Mouse (Mus musculus) lung, postnatal 14 days (tissue): Measurements from ENCODE around the gene Cluh.

ENCODE experiments used
- DNase-seq: peaks from one replicate; pipeline ENCODE4 v3.0.0; 2021

Cluh gene

DNA sequence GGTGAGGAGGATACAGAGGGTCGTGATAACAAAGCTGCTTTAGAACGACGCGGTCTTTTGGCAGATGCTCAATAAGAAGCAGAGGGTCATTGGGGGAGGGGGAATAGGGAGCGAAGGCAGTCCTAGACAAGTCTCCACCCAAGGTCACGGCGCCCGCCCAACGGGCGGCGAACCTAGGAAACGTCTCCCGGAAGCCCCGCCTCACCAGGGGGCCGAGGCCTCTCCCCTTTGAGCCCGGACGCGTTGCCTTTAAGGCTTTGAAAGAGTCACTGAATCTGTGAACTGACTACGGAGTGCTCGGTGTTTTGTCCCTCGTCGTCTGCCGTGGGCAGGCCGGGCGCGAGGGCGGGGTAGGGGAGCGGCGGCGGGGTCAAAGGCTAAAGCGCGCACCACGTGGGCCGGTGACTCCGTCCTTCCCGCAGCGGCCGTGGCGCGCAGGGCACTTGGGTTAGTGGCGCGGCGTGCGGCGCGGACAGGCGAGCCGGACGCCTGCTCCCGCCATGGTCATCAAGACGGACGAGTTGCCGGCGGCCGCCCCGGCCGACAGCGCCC lies at the start of gene Cluh:
TSS of gene Cluh (plus strand) at position 401 of the 552 bp plus-strand sequence.
- peak; percentile 97 for DNase-seq

DNA sequence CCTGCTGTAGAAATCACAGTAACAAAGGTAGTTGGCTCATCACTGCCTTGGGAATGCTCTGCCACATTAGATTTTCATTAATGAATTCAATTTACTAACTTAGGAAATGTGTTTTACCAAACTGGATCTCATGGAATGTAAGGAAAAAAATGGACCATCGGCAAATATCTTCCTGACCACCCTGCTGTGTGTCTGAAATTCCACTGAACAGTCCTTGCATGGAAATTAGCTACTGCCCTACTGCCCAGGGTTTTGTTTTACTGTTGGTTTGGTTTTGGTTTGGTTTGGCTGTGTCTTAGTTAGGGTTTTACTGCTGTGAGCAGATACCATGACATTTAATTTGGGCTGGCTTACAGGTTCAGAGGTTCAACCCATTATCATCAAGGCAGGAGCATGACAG lies 47.0 kb upstream of the Cluh start:
- no peak for DNase-seq

DNA sequence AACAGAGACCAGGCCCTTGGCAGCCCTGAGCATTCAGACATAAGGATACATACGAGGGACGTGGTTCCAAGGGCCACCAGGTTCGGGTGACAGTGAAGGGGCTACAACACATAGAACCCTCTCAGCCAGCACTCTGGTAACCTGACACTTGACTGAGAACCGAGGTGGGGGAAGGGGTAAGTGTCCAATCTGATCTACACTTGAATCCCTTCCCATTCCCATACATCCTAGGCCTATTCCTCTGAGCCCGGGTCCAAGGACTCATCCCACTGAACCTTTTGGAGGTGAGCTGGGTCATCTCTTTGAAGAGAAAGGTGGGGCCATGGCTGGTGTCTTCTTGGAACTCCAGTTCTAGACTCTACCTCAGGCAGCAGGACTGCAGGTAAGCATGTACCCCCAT lies 39.2 kb upstream of the Cluh start:
- DNase-seq, result no peak

DNA sequence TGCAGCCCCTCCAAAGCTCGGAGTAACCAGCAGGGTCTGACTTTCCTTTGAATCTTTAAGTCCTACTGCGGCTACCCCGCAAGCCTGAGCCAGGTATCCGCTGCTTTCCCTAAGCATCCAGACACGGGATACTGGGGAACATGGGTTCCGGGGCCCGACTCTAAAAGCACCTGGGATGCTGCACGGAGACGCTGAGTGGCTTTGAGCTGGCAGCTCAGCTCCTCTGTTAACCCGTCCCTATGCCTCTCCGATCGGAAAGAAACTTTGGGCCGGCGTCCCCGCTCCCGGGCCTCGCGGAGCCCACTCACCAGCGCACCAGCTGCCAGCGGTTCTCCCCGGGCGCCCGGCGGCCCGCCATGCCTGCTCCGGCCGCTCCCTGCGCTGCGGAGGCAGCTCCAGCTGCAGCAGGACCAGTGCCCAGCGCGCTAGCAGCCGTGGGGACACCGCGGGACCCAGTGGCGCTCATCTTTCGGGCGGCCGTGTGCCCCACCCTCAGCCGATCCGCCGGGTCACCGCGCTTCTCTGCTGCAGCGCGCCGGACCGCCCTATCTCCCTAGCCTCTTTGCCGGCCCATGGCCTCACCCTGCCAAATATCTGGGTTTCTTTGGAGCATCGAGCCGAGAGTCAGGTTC lies 38.6 kb upstream of the Cluh start, which contains the start of gene Rap1gap2:
TSS of gene Rap1gap2 (minus strand) at position 371 of the 632 bp plus-strand sequence.
- peak; percentile 4 for DNase-seq

DNA sequence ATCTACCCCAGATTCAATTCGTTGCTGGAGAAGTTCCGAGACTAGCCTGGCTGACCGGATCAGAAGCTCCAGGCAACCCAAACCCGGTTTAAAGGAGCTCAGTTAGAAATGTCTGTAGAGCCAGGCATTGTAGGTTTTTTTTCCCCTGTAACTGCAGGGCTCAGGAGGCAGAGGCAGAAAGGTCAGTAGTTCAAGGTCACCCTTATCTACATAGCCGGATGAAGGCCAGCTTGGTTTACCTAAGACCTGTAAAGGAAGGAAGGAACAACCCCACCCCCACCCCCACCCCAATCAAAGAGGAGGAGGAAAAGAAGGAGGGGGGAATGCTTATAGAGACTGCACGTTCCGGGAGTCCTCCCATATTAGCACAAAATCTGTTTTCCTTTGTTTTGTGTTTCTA lies 37.9 kb upstream of the Cluh start:
- no peak for DNase-seq

DNA sequence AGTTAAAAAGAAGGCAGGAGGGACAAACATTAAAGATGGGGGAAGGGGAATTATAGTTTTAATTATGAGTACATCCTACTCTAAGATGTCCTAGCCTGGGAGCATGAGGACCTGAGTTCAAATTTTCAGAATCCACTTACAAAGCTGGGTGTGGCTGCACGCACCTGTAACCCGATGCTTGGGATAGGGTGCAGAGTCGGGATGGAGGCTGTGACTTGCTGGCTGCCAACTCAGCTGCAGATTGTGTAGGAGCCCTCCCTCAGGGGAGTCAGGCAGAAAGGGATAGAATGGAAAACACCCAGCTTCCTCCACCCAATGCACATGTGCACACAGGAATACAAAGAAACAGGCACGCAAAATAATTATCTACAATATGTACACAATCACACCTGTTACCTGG lies 35.9 kb upstream of the Cluh start:
- DNase-seq, result no peak

DNA sequence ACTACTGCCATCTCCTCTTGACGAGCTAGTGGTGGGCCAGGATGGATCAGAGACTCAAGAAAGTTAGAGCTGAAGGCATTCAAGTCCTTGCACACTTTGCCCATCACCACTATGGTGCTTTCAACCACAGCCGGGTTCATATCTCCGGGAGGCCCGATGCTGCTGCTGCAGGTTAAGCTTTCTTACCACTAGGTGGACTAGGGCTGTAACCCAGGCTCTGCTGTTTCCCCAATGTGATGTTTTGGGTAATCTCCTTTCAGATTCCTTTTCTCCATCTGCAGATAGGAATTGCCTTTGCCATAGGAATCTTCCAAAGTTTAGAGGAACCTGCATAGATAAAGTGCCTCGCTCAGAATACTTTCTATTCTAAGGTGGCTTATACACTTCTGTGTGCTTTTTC lies 33.7 kb upstream of the Cluh start:
- no peak for DNase-seq

DNA sequence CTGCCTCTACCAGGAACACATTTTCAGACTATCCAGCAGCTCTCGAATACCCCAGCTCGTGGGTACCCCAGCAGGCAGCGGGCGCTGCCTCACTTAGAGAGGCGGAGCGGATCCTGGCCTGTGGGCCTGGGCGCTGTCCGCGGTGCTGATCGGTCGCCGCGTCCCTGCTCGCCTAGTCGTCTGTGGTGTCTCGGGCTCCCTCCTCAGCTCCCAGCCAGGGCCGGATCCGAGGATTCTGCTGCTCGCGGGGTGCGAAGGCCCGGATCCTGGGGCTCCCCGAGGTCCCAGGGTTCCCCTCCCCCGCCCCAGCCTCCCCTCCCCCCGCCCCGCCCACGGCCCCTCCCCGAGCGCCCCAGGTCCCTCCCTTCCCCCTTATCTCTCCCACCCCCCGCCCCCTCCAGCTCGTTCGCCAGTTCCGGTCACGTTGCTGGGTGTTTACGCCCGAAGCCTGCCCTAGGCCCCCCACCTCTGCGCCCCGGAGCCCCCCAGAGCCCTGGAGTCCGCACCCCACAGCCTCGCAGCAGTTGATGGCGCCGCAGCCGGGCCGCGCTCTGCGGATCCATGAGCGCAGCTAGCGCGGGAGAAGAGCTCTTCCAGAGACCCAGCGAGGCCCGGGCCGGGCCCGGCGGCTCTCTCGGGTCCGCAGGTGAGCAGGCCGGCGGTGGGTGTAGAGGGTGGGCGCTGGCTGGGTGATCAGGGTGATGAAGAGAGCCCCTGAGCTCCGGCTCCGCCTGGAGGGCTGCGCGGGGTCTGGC lies 29.9 kb upstream of the Cluh start, which contains the start of gene Ccdc92b:
TSS of gene Ccdc92b (plus strand) at position 405 of the 755 bp plus-strand sequence.
- peak; percentile 86 for DNase-seq

DNA sequence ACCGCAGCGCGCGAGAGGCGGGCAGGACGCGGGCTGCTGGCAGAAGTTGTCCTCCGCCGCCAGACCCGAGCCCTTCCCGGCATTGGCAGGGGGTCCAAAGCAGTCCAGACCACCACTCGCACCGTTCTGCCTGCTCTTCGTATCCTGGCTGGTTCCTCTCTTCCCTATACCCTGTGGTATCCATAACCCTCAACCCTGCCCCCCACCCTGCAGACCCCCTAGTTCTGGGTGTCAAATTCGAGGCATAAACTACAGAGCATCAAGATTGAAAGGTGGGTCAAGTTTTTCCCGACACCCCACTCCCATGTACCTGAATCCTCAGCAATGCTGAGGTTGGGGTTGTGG lies 29.4 kb upstream of the Cluh start:
- no peak for DNase-seq

DNA sequence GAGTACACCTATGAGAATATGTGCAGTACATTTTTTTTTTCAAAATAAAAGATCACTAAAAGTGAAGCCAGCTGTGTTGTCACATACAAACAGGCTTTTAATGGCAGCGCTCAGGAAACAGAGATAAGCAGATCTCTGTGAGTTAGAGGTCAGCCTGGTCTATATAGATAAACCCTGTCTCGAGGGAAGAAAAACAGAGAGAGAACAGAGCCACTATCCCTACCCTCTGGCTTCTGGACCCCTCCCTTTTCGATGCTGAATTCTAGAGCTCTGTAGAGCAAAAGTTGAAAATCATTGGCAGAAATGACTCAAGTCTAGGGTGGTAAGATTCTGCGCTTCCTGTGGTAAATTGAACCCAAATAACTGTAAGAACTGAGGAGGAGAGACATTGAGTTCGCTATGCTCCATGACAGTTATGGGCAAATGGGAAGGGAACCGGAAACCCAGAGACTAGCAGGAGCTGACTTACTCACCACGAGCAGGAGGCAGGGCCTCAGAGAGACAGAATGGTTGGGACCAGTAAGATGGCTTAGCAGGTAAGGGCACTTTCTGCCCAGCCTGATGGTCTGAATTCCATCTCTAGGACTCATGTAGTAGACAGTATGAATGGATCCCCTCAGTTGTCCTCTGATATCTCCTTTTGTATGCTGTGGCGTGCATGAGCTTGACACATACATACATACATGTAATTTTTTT lies 27.2 kb upstream of the Cluh start:
- DNase-seq, result no peak

DNA sequence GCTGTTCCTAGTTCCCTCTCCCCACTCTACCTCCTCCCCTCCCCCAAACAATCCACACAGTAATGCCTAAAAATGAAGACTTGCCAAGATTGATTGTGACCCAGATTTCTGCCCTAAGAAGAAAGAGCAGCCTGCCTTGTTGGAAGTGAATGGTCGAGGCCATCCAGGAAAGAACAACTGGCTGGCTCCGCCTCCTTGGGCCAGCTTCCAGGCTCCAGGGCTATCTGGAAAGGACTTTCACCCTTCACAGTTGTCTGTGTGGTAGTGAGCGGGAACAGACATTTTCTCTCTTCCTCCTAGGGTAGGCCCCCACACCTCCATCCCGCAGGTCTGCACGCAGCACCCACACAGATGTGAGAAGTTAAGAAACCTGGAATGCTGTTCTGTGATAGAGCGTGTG lies 25.6 kb upstream of the Cluh start:
- DNase-seq, result no peak

DNA sequence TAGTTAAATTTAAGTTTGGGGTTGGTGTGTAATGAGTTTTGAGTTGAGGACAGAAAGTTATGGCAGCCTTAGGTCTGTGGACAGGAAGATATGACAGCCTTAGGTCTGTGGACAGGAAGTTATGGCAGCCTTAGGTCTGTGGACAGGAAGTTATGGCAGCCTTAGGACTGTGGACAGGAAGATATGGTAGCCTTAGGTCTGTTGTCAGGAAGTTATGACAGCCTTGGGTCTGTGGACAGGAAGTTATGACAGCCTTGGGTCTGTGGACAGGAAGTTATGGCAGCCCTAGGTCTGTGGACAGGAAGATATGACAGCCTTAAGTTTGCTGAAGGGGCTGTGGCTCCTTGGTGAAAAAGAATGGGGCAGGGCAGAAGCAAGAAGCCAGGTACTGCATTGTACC lies 24.0 kb upstream of the Cluh start:
- DNase-seq, result no peak

DNA sequence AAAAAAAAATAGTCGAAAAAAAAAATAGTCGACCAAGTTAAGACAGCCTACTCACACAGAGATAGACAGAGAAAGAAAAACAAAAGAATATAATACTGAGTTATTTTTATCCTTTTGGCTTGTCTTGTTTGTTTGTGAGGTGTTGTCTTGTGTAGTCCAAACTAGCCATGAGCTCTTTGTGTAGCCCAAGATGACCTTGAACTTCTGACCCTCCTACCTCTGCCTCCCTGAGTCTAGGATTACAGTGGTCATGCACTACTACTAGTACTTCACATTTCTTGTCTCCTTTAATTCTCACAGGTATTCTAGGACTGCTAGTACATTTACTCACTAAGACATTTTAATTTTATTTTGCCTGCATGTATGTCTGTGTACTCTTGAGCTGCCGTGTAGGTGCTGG lies 21.8 kb upstream of the Cluh start:
- no peak for DNase-seq

DNA sequence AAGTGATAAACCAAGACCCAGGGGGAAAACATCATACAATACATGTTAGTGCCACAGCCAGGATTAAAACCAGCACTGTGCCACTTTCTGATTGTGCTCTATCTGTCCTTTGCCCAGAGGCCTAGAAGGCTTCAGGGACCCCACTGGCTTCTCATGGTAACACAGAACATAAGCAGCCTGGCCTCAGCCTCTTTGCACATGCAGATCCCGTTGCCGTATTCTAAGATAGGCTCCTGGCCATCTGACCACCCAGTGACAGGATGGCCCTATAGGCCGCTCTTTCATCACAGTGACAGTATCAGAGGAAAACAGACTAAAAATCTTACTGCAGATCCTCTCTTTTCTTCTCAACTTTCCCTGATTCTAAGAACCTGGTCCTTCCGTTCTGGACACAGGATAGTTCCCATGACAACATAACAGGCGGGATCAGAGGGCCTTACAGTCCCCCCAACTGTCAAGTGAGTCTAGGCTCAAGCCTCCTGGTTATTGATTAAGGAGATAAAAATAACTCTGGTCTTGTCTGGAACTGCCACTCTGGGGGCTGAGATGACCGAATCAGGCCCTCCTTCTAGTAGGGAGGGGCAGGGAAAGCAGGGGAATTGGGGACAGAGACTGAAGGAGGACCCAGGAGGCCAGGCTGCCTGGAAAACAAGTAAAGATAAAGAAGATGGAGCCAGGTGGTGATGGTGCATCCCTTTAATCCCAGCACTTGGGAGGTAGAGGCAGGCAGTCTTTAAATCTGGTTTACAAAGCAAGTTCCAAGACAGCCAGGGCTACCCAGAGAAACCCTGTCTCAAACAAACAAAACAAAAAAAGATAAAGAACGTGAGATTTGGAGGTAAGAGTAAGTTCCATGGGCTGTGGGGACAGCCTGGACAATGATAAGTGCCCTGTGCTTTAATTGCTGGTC lies 17.2 kb upstream of the Cluh start:
- no peak for DNase-seq

DNA sequence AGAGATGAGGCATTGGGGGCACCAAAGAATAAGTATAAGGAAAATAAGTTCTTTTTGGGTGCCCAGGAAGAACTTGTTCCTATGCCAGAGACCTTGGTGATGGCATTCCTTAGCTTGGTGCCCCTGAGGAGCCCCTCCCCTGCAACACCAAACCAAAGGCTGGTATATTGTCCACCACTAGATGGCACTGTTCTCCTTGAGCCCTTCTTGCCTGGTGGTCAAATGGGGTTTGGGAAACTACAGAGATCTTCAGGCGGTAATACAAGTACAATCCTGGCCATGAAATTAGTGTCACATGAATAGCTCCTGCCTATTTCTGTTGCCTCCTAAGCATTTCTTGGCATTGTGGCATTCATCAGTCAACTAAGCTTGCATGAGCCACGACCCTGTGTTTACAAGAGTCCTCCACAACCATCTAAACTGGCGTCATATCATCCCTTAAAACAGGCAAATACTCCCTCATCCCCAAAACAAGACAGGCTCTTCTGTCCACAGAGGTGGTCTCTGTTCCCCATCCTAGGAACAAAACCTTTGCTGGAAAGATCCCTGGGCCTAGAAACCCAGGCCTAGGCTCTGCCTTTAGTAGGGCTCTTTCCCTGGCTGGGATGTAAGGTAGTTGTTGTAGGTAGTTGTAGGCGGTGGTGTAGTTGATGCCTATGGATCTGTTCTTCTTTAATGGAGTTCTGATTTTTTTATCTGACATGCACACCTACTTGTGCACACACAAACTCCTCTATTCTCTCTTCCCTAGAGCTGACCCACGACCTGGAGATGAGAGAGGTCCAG lies 14.6 kb upstream of the Cluh start:
- DNase-seq, result peak; percentile 79

DNA sequence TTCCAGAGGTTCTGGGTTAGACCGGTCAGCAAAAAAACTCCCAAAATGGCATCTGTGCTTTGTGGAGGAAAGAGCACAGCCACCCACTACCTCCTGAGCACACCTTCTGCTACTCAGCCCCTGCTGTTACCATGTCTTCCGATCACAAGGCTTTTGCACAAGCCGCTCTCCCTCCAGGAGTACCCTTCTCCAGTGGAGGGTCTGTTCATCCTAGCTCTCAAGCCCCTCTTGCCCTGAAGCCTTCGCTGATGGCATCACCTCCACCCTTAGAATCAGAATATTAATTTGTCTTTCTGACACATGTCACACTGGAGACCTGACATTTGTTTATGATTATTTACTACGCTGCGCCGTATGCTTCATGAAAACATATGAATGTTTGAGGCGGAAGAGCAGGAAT lies 11.8 kb upstream of the Cluh start:
- DNase-seq, result no peak

DNA sequence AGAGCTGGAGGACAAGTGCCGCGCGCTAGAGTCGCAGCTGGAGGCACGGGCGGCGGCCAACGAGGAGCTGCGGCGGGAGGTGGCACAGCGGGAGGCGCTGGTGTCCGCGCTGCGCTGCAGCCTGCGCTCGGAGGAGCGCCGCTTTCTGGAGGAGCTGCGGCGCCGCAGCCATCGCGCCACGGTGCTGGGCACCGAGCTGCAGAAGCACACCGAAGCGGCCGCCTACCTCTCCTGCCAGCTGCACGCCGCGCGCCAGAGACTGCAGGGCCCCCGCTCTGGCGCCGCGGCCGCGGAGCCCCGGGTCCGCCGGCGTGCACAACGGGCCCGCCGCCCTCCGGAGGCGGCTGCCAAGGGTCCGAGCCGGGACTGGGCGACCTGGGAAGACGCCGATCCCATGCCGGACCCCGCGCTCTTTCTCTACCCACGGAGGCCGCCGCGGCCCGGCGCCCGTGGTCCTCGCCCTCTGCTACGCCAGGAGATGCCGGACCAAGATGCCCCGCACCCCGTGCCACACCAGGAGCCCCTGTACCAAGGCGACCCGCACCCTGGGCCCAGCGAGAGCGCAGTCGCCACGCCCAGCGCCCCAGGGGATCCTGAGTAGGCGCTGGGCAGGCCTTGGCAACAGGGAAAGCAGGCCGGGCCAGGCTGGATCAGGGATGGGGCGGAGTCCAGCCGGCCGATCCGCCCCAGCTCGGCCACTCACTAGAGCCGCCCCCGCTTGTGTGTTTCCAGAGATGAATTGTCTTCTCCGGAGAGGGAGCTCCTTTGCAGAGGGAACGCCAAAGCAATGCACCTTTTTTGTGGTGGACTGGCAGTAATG lies 11.1 kb upstream of the Cluh start:
- DNase-seq, result peak; percentile 80

DNA sequence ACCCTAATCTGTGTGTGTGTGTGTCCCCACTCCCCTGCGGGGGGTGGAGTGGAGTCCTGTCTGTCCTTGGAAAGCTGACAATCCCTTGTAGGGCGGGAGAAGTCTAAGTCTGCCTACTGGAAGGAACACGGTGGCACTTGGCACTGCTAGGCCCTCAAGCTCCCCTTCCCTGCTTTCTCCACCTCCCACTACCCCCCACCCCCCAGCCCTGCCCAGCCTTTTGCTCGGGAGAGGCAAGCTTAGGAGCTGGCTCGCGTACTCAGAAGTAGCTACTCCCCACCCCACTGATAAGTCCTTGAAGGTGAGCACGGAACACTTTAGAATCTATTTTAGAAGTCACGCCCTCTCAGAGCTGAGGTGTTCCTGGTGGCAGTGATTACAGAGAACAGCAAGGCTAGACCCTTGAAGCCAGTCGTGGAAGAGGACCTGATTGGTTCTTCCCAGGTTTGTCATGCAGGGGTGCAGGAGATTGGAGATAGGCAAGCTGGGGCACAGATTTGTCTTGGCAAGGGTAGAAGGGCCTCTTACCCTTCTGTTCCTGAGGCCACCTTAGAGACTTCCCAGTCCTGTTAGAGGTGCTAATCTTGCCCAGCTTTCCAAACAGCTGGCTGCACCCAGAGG lies 10.4 kb upstream of the Cluh start:
- DNase-seq, result peak; percentile 29

DNA sequence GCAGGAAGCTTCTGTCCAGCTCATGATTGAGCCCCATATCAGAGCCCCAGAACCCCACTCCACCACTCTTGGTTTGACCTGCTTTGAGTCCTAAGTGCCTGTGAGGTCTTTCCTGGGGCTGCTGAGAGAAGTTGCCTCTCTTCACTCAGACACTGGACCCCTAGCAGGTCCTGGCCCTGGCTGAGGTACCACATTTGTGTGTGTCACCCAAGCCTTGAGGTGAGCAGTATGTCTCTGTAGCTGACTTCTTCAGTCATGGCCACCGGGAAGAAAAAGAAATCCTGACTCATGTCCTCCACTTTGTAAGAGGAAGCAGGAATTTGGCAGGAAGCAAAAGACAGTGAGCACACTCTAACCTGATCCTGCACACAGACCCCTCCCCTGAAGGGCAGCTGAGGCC lies 9.7 kb upstream of the Cluh start:
- DNase-seq, result no peak

DNA sequence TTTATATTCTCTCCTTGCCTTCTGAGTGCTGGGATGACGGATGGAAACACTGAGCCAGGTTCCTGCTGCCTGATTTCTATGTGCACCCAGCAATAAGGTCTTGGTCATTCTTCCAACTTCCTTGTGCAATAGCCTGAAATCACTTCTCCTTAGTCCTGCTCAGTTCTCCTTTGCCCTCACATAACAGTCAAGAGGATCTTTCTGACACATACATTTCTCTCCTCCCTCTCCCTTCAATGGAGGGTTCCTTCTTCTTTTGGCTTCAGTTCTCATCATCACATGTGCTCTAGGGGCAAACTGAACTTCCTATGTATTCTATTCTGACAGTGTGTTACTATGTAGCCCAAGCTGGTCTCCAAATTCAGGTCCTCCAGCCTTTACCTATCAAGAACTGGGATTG lies 1.3 kb upstream of the Cluh start:
- DNase-seq, result no peak

DNA sequence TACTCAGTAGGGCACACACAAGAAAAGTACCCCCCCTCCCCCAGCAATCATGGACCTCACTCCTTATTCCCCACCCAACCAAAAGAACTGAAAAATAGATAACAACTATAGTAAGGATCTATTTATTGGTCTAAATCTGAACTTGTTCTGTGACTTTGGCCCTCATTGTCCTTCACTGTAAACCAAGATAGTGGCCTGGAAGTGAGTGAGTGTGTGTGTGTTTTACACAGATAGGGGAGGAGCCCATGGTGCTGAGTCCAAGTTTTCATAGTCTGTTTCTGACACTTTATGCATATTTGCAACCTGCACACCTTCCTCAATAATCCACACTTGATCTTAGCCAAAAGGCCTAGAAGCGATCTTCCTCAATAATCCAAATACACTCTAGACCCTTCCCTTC lies 619 bp upstream of the Cluh start:
- no peak for DNase-seq
